Mouse (Mus musculus) limb, embryonic 13.5 days (tissue): ENCODE results near the gene Dcun1d4. TPM values are rescaled to one million over a fixed set of nuclear protein-coding genes. Genes with fewer than 3 reads are reported as not detected.
A peak's percentile ranks its signal among the peaks of the same experiment; 100 is the strongest.
"Not testable (repeated sequence)": the region's sequence is repeated elsewhere in the genome, so short reads cannot be mapped to it uniquely, and the experiment has no call there.

Experiments used
- ATAC-seq: fragments of 200-750 bp; cut with Nextera tagmentation; 2 replicates; pipeline ENCODE4 v1.8.0; 2017; ENCODE audit warnings: low read depth, moderate number of reproducible peaks, moderate TSS enrichment; ENCODE audit not compliant: low FRiP score
- H3K27ac ChIP-seq: fragments of 300-500 bp; sonication (generic); 2 replicates; pipeline ENCODE4 v1.5.1; 2015; ENCODE audit warnings: inconsistent platforms, mild to moderate bottlenecking, moderate library complexity
- H3K27me3 ChIP-seq: fragments of 300-500 bp; sonication (generic); 2 replicates; pipeline ENCODE4 v1.6.1; 2015; ENCODE audit warnings: mild to moderate bottlenecking, inconsistent platforms
- H3K36me3 ChIP-seq: fragments of 300-500 bp; sonication (generic); 2 replicates; pipeline ENCODE4 v1.6.1; 2015; ENCODE audit warnings: inconsistent platforms, mild to moderate bottlenecking, moderate library complexity
- H3K4me1 ChIP-seq: fragments of 300-500 bp; sonication (generic); 2 replicates; pipeline ENCODE4 v1.6.1; 2015; ENCODE audit warnings: inconsistent platforms
- H3K4me2 ChIP-seq: fragments of 300-500 bp; sonication (generic); replicated peaks from 2 replicates; pipeline ENCODE4 v1.6.1; 2015; ENCODE audit warnings: inconsistent platforms, mild to moderate bottlenecking, moderate library complexity
- H3K4me3 ChIP-seq: fragments of 300-500 bp; sonication (generic); 2 replicates; pipeline ENCODE4 v1.5.1; 2015; ENCODE audit warnings: moderate library complexity, mild to moderate bottlenecking, inconsistent platforms
- H3K9ac ChIP-seq: fragments of 300-500 bp; sonication (generic); 2 replicates; pipeline ENCODE4 v1.6.1; 2015; ENCODE audit warnings: mild to moderate bottlenecking, inconsistent platforms
- H3K9me3 ChIP-seq: fragments of 300-500 bp; sonication (generic); 2 replicates; pipeline ENCODE4 v1.6.1; 2016; ENCODE audit warnings: inconsistent platforms
- WGBS: fragments of 180-500 bp; shearing (Covaris S2); methylation state at CpG from one replicate; pipeline ENCODE4 v1.1.7; 2015; 5-methylcytosine and 5-hydroxymethylcytosine counted together
- polyA plus RNA-seq: library from polyadenylated mRNA; unstranded; fragments of >200 nt; fragmentation: Nextera tagmentation; extraction: Ambion mirVana; gene quantifications from 2 replicates; pipeline ENCODE4 v1.2.1, GENCODE M21; 2015

Dcun1d4 gene
- polyA plus RNA-seq, 1 experiment from 2014 or later: 32.7 TPM

GRCm38 (mm10) chr5:73482381-73482780, 1.6 kb downstream of the Dcun1d4 start:
- not testable (repeated sequence) for ATAC-seq, H3K9ac ChIP-seq, H3K4me3 ChIP-seq, H3K9me3 ChIP-seq, H3K4me1 ChIP-seq, H3K27me3 ChIP-seq, H3K36me3 ChIP-seq, H3K4me2 ChIP-seq, H3K27ac ChIP-seq
- WGBS: 74% methylated on average over 1 of the region's 1 CpGs

GRCm38 (mm10) chr5:73484016-73484615, 3.3 kb downstream of the Dcun1d4 start:
- H3K4me3 ChIP-seq: no peak overlapping the region
- no peak for ATAC-seq
- H3K27ac ChIP-seq: no peak overlapping the region
- H3K4me1 ChIP-seq: no peaks in the 10 kb centered on the region
- no peaks in the 10 kb centered on the region for H3K36me3 ChIP-seq
- H3K4me2 ChIP-seq: no peak overlapping the region
- no peaks in the 10 kb centered on the region for H3K27me3 ChIP-seq
- WGBS: 81% methylated on average over 5 of the region's 5 CpGs
- H3K9me3 ChIP-seq: no peaks in the 10 kb centered on the region
- no peak overlapping the region for H3K9ac ChIP-seq

- WGBS: 60% methylated on average over 4 of the region's 4 CpGs
These were observed 5.7 kb downstream of the Dcun1d4 start for GRCm38 (mm10) chr5:73486451-73486850.

GRCm38 (mm10) chr5:73489915-73490314, 9.1 kb downstream of the Dcun1d4 start:
- Histone ChIP-seq H3K27ac (peak overlapping the region; percentile 89), H3K27me3 (no peaks in the 10 kb centered on the region), H3K9me3 (no peaks in the 10 kb centered on the region), H3K9ac (peak overlapping the region; percentile 68), H3K4me1 (peaks cover 10% of the 10 kb centered on the region), H3K36me3 (no peaks in the 10 kb centered on the region), H3K4me3 (peak overlapping the region; percentile 84), H3K4me2 (peak overlapping the region; percentile 84)
- no peak for ATAC-seq
- 4% methylated on average over 14 of the region's 14 CpGs for whole genome bisulfite sequencing

More at GRCm38 (mm10) chr5:73486451-73486850, 5.7 kb downstream of the Dcun1d4 start:
- Histone ChIP-seq H3K36me3 (no peaks in the 10 kb centered on the region), H3K27me3 (no peaks in the 10 kb centered on the region), H3K27ac (no peak overlapping the region), H3K9ac (no peak overlapping the region), H3K9me3 (no peaks in the 10 kb centered on the region), H3K4me2 (no peak overlapping the region), H3K4me3 (no peak overlapping the region), H3K4me1 (peaks cover 5% of the 10 kb centered on the region; the same call in 1 of the 2 replicates)
- no peak for ATAC-seq

- H3K9me3 ChIP-seq: no peaks in the 10 kb centered on the region
- WGBS: under 1% methylated on average over 37 of the region's 37 CpGs
These were observed 9.8 kb downstream of the Dcun1d4 start for GRCm38 (mm10) chr5:73490596-73491073.

GRCm38 (mm10) chr5:73491074-73491836, 10.5 kb downstream of the Dcun1d4 start:
- under 1% methylated on average over 59 of the region's 70 CpGs for WGBS
- H3K36me3 ChIP-seq: no peaks in the 10 kb centered on the region

More at GRCm38 (mm10) chr5:73490596-73491073, 9.8 kb downstream of the Dcun1d4 start:
- no peaks in the 10 kb centered on the region for H3K36me3 ChIP-seq
- peaks cover 10% of the 10 kb centered on the region for H3K4me1 ChIP-seq
- peak overlapping the region; percentile 78 for H3K9ac ChIP-seq
- no peaks in the 10 kb centered on the region for H3K27me3 ChIP-seq
- ATAC-seq: peak; percentile 98
- H3K4me3 ChIP-seq: peak overlapping the region; percentile 84
- peak overlapping the region; percentile 97 for H3K4me2 ChIP-seq
- peak overlapping the region; percentile 93 for H3K27ac ChIP-seq

GRCm38 (mm10) chr5:73491837-73492720, 11.3 kb downstream of the Dcun1d4 start:
- H3K9me3 ChIP-seq: no peaks in the 10 kb centered on the region
- H3K4me3 ChIP-seq: peak overlapping the region; percentile 84
- no peaks in the 10 kb centered on the region for H3K27me3 ChIP-seq
- H3K9ac ChIP-seq: peak overlapping the region; percentile 78
- peak overlapping the region; percentile 22; the same call in 1 of the 2 replicates for H3K27ac ChIP-seq
- under 1% methylated on average over 59 of the region's 59 CpGs for WGBS
- ATAC-seq: peak; percentile 73
- H3K4me1 ChIP-seq: peaks cover 12% of the 10 kb centered on the region
- peak overlapping the region; percentile 97 for H3K4me2 ChIP-seq
- no peaks in the 10 kb centered on the region for H3K36me3 ChIP-seq

More at GRCm38 (mm10) chr5:73491074-73491836, 10.5 kb downstream of the Dcun1d4 start:
- H3K9ac ChIP-seq: peak overlapping the region; percentile 78
- H3K4me1 ChIP-seq: peaks cover 10% of the 10 kb centered on the region
- ATAC-seq: peak; percentile 52
- H3K4me3 ChIP-seq: peak overlapping the region; percentile 84
- peak overlapping the region; percentile 97 for H3K4me2 ChIP-seq
- peak overlapping the region; percentile 93 for H3K27ac ChIP-seq
- H3K9me3 ChIP-seq: no peaks in the 10 kb centered on the region
- H3K27me3 ChIP-seq: no peaks in the 10 kb centered on the region

GRCm38 (mm10) chr5:73497401-73497800, 16.6 kb downstream of the Dcun1d4 start:
- Histone ChIP-seq H3K36me3 (no peaks in the 10 kb centered on the region), H3K9me3 (no peaks in the 10 kb centered on the region), H3K4me2 (no peak overlapping the region), H3K27me3 (no peaks in the 10 kb centered on the region), H3K4me3 (no peak overlapping the region), H3K9ac (no peak overlapping the region), H3K27ac (no peak overlapping the region), H3K4me1 (peaks cover 40% of the 10 kb centered on the region)
- WGBS: 81% methylated on average over 3 of the region's 3 CpGs
- ATAC-seq: no peak

- ATAC-seq: no peak
- H3K4me2 ChIP-seq: no peak overlapping the region
- 82% methylated on average over 8 of the region's 8 CpGs for WGBS
- no peaks in the 10 kb centered on the region for H3K9me3 ChIP-seq
- no peaks in the 10 kb centered on the region for H3K27me3 ChIP-seq
- no peaks in the 10 kb centered on the region for H3K36me3 ChIP-seq
- H3K9ac ChIP-seq: no peak overlapping the region
- no peak overlapping the region for H3K4me3 ChIP-seq
- no peak overlapping the region for H3K27ac ChIP-seq
- H3K4me1 ChIP-seq: peaks cover 35% of the 10 kb centered on the region
These were observed 17.8 kb downstream of the Dcun1d4 start for GRCm38 (mm10) chr5:73498559-73498958.

- Histone ChIP-seq H3K4me3 (no peak overlapping the region), H3K4me1 (peaks cover 35% of the 10 kb centered on the region), H3K36me3 (no peaks in the 10 kb centered on the region), H3K9ac (no peak overlapping the region), H3K27me3 (no peaks in the 10 kb centered on the region), H3K4me2 (no peak overlapping the region), H3K27ac (no peak overlapping the region), H3K9me3 (no peaks in the 10 kb centered on the region)
- WGBS: 87% methylated on average over 7 of the region's 7 CpGs
- ATAC-seq: no peak
These were observed 20.2 kb downstream of the Dcun1d4 start for GRCm38 (mm10) chr5:73500867-73501440.

GRCm38 (mm10) chr5:73502422-73502821, 21.6 kb downstream of the Dcun1d4 start:
- 86% methylated on average over 9 of the region's 9 CpGs for WGBS
- Histone ChIP-seq H3K4me1 (peaks cover 33% of the 10 kb centered on the region), H3K27ac (no peak overlapping the region), H3K36me3 (no peaks in the 10 kb centered on the region), H3K9me3 (no peaks in the 10 kb centered on the region), H3K9ac (no peak overlapping the region), H3K4me2 (no peak overlapping the region), H3K27me3 (no peaks in the 10 kb centered on the region), H3K4me3 (no peak overlapping the region)
- ATAC-seq: no peak
